Mouse (Mus musculus): ENCODE data around the gene Scgb1b27.
"Not testable (repeated sequence)": the region's sequence is repeated elsewhere in the genome, so short reads cannot be mapped to it uniquely, and the experiment has no call there.

The Scgb1b27 gene

DNA sequence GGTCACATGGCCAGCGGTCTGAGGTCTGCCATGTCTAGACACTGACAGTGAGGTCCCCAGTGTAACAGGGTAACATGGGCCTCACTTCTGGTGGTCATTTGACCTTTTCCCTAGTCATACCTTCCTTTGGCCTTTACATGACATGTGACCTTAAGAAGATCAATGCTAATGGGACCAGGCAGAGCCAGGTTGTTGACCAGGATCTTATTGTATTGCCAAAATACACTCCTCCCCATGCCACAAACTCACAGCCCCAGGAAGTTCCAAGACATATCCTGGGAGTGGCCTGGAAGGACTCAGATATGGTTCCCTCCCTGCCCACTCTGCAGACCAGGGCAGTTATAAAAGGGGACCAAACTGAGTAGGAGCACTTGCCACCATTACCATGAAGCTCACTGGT lies at the start of gene Scgb1b27:
TSS of gene Scgb1b27 (plus strand) at position 301 of the 400 bp plus-strand sequence.
- ATAC-seq (ENCODE audit: low TSS enrichment): not testable (repeated sequence)

DNA sequence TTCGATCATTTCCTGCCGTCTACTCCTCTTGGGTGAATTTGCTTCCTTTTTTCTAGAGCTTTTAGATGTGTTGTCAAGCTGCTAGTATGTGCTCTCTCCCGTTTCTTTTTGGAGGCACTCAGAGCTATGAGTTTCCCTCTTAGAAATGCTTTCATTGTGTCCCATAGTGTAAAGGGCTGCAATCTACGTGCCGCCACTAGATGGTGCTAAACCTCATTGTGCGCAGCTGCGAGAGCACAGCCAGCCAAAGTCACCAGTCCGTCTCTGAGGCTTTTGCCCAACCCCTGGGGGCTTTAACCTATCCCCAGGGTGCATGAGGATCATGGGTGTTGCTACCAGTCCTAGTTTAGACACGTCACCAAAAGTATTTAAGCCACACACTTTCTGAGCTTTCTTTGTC lies 39.0 kb upstream of the Scgb1b27 start:
- ATAC-seq (ENCODE audit: low TSS enrichment): not testable (repeated sequence)

DNA sequence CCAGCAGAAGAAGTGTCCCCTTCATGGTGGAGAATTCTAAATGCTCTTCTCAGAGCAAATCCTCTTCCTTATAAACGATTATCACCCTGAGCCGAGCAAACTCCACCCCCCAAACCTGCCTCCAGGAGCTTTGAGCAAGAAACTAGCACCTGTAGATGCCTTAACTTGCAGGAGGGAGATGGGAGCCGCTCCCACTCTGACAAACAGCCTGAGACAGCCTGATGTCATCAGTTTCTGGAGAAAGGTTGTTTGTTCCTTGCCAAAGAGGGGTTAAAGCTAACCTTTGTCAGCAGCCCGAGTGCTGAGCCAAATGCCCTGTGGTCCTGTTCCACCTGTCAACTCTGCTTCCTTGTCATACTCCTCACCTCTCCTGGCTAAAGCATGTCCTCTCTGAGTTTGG lies 7.4 kb upstream of the Scgb1b27 start, which contains the start of gene Scgb2b27:
TSS of gene Scgb2b27 (minus strand) at position 101 of the 400 bp plus-strand sequence.
- ATAC-seq (ENCODE audit: low TSS enrichment): no peak

DNA sequence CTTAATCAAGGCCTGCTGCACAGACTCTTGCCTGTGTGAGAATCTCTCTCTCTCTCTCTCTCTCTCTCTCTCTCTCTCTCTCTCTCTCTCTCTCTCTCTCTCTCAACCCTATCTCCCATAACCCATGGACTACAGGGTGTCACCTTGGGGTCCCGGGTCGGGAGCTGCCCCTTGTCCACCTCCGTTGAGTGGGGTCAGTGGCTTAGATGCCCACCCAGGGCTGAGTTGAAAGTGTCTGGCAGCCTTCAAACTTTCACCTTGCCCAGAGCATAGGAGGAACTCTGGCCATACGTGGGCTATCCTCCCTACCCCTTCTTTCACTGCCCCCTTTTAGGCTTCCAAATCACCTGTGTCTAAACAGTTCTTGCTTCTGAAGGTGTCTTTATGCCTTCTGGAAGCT lies 4.4 kb downstream of the Scgb1b27 start:
- no peak for ATAC-seq (ENCODE audit: low TSS enrichment)

DNA sequence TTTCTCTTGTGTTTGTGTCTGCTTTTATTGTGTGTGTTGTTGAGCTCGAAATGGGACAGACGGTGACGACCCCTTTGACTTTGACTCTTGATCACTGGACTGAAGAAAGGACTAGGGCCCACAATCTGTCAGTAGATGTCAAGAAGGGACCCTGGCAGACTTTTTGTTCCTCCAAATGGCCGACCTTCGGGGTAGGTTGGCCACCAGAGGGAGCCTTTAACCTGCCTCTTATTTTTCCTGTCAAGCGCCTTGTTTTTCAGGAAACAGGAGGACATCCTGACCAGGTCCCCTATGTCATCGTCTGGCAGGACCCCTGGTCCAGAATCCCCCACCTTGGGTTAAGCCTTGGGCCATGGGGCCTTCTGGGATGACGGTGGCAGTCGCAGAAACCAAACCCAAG lies 5.9 kb downstream of the Scgb1b27 start:
- ATAC-seq (ENCODE audit: low TSS enrichment): not testable (repeated sequence)

DNA sequence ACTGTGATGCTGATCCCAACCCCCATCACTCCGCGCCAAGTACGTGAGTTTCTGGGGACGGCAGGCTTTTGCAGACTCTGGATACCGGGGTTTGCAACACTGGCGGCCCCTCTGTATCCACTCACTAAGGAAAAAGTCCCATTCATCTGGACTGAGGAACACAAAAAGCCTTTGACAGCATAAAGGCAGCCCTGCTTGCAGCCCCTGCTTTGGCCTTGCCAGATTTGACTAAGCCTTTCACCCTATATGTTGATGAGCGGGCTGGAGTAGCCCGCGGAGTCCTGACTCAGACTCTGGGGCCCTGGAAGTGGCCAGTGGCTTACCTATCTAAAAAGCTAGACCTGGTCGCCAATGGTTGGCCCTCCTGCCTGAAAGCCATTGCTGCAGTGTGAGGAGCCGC lies 8.7 kb downstream of the Scgb1b27 start:
- no peak for ATAC-seq (ENCODE audit: low TSS enrichment)

DNA sequence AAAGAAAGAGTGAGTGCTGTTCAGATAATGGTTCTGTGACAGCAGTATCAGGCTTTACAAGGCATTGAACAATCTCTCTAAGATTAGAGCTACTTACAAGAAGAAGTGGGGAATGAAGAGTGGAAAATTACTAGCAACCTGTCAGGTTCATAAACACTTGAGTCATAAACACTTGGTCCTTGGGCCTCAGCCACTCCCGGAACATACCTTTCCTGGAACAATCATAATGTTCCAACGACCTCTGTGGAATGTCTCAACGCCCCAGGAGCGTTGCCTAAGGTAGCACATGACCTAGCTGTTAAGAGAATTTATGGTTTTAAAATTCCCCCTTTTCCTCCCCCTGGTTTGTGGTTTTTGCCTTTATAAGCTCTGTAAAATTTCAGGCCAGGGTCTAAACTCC lies 13.3 kb downstream of the Scgb1b27 start:
- not testable (repeated sequence) for ATAC-seq (ENCODE audit: low TSS enrichment)

DNA sequence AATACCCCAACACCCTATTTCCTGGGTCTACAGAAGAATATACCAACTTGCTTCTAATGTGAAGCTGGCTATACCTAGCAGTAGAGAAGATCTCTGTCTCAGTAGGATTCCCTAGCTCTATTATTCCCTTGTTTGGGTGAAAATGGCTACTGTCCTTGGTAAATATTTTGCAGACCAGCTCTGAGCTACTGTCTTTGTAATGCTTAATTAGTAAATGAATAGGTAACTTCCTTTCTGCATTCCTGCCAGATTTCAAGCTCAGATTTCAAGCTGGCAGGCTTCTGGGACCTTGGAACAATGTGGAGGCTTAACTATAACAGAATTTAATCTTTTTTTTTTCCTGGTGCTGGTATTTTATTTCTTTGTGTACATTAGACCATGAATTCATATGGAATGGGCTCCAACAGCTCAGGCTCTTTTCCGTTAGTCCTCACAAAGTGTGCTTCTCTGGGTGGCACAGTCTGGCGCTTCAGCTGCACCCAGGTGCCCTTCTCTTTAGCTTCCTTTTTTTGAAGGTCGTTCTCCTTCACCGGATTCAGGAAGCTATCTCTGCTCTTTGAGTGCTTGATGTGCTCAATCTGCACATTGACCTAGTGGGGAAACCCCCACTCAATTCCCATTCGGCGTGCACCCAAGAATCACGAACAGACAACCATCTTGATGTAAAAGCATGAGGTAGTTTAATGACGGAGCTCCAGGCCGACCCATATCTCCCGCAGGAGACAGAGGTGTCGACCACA lies 15.0 kb downstream of the Scgb1b27 start:
- ATAC-seq (ENCODE audit: low TSS enrichment): not testable (repeated sequence)

DNA sequence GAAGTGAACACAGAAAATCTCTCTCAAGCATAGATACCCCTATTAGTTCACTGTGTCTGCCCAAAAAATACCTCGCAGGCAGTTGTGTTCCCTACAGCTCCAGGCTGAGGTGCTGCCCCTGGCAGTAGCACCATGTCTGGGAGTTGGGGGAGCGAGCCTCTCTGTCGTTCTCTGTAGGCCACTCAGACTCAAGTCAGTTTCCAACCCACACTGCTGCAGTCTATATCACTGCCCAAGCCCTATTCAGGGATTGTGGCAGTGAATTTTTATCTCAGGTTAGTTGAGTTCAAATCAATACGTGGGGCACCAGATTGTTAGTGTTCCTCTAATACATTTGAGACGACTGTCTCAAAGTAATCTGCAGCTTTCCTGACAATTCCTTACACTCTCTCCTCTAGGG lies 46.8 kb downstream of the Scgb1b27 start:
- not testable (repeated sequence) for ATAC-seq (ENCODE audit: low TSS enrichment)

All from frontal cortex, adult (tissue).